Mouse (Mus musculus): ENCODE measurements around the gene Rasl10a. TPM values are rescaled to one million over a fixed set of nuclear protein-coding genes. Genes with fewer than 3 reads are reported as not detected.

The Rasl10a gene
- polyA plus RNA-seq, 1 experiment from 2014 or later: 2.8 TPM

GRCm38 (mm10) chr11:5032706-5033105 is 25.2 kb upstream of the Rasl10a start:
- H3K4me3 ChIP-seq (replicated peaks): no peak overlapping the region
- H3K9ac ChIP-seq (replicated peaks): no peak overlapping the region
- H3K9me3 ChIP-seq: no peaks in the 10 kb centered on the region
- H3K4me2 ChIP-seq: no peak overlapping the region
- 95% methylated on average over 10 of the region's 10 CpGs for WGBS
- H3K27me3 ChIP-seq: no peaks in the 10 kb centered on the region
- no peak overlapping the region for H3K27ac ChIP-seq
- ATAC-seq (ENCODE audit: insufficient number of reproducible peaks, insufficient read depth, low FRiP score, low TSS enrichment, low read depth): no peak
- H3K36me3 ChIP-seq: peaks cover 94% of the 10 kb centered on the region
- no peaks in the 10 kb centered on the region for H3K4me1 ChIP-seq (replicated peaks)

- Histone ChIP-seq H3K4me3 (replicated peaks) (no peak overlapping the region), H3K36me3 (peaks cover 94% of the 10 kb centered on the region), H3K4me1 (replicated peaks) (no peaks in the 10 kb centered on the region), H3K9ac (replicated peaks) (no peak overlapping the region), H3K4me2 (no peak overlapping the region), H3K27me3 (no peaks in the 10 kb centered on the region), H3K27ac (no peak overlapping the region), H3K9me3 (no peaks in the 10 kb centered on the region)
- 92% methylated on average over 3 of the region's 3 CpGs for WGBS
- no peak for ATAC-seq (ENCODE audit: insufficient number of reproducible peaks, insufficient read depth, low FRiP score, low TSS enrichment, low read depth)
Observed at GRCm38 (mm10) chr11:5033136-5033535, 24.8 kb upstream of the Rasl10a start.

- H3K27ac ChIP-seq: no peak overlapping the region
- 90% methylated on average over 4 of the region's 4 CpGs for WGBS
- H3K9me3 ChIP-seq: no peaks in the 10 kb centered on the region
- H3K27me3 ChIP-seq: no peaks in the 10 kb centered on the region
- H3K4me3 ChIP-seq (replicated peaks): no peak overlapping the region
- H3K9ac ChIP-seq (replicated peaks): no peak overlapping the region
- H3K36me3 ChIP-seq: peaks cover 98% of the 10 kb centered on the region
- peaks cover under 1% of the 10 kb centered on the region; the same call in 1 of the 2 replicates for H3K4me1 ChIP-seq (replicated peaks)
- no peak overlapping the region for H3K4me2 ChIP-seq
- no peak for ATAC-seq (ENCODE audit: insufficient number of reproducible peaks, insufficient read depth, low FRiP score, low TSS enrichment, low read depth)
Observed at GRCm38 (mm10) chr11:5035421-5035820, 22.5 kb upstream of the Rasl10a start.

- ATAC-seq (ENCODE audit: insufficient number of reproducible peaks, insufficient read depth, low FRiP score, low TSS enrichment, low read depth): no peak
- H3K36me3 ChIP-seq: peaks cover 98% of the 10 kb centered on the region
- WGBS: 86% methylated on average over 8 of the region's 8 CpGs
- H3K27ac ChIP-seq: no peak overlapping the region
- no peaks in the 10 kb centered on the region for H3K9me3 ChIP-seq
- H3K4me3 ChIP-seq (replicated peaks): no peak overlapping the region
- no peak overlapping the region for H3K9ac ChIP-seq (replicated peaks)
- no peaks in the 10 kb centered on the region for H3K27me3 ChIP-seq
- H3K4me2 ChIP-seq: no peak overlapping the region
- H3K4me1 ChIP-seq (replicated peaks): peaks cover 9% of the 10 kb centered on the region; the same call in 1 of the 2 replicates
Observed at GRCm38 (mm10) chr11:5037146-5037854, 20.6 kb upstream of the Rasl10a start.

- H3K36me3 ChIP-seq: peaks cover 72% of the 10 kb centered on the region
- peaks cover 9% of the 10 kb centered on the region; the same call in 1 of the 2 replicates for H3K4me1 ChIP-seq (replicated peaks)
- H3K9me3 ChIP-seq: no peaks in the 10 kb centered on the region
- 87% methylated on average over 5 of the region's 5 CpGs for WGBS
- no peak overlapping the region for H3K4me3 ChIP-seq (replicated peaks)
- peak overlapping the region; percentile 69 for H3K27ac ChIP-seq
- H3K27me3 ChIP-seq: no peaks in the 10 kb centered on the region
- no peak for ATAC-seq (ENCODE audit: insufficient number of reproducible peaks, insufficient read depth, low FRiP score, low TSS enrichment, low read depth)
- H3K9ac ChIP-seq (replicated peaks): no peak overlapping the region
- no peak overlapping the region for H3K4me2 ChIP-seq
Observed at GRCm38 (mm10) chr11:5040585-5040984, 17.3 kb upstream of the Rasl10a start.

GRCm38 (mm10) chr11:5041144-5041780 is 16.7 kb upstream of the Rasl10a start:
- Histone ChIP-seq H3K4me2 (no peak overlapping the region), H3K36me3 (peaks cover 66% of the 10 kb centered on the region), H3K27ac (peak overlapping the region; percentile 69), H3K9ac (replicated peaks) (no peak overlapping the region), H3K9me3 (no peaks in the 10 kb centered on the region), H3K27me3 (no peaks in the 10 kb centered on the region), H3K4me1 (replicated peaks) (peaks cover 9% of the 10 kb centered on the region; the same call in 1 of the 2 replicates), H3K4me3 (replicated peaks) (no peak overlapping the region)
- no peak for ATAC-seq (ENCODE audit: insufficient number of reproducible peaks, insufficient read depth, low FRiP score, low TSS enrichment, low read depth)
- WGBS: 66% methylated on average over 18 of the region's 18 CpGs

- Histone ChIP-seq H3K27me3 (no peaks in the 10 kb centered on the region), H3K4me2 (no peak overlapping the region), H3K9ac (replicated peaks) (no peak overlapping the region), H3K9me3 (no peaks in the 10 kb centered on the region), H3K4me3 (replicated peaks) (no peak overlapping the region), H3K4me1 (replicated peaks) (peaks cover 9% of the 10 kb centered on the region; the same call in 1 of the 2 replicates), H3K36me3 (peaks cover 51% of the 10 kb centered on the region), H3K27ac (no peak overlapping the region)
- WGBS: 91% methylated on average over 8 of the region's 8 CpGs
- ATAC-seq (ENCODE audit: insufficient number of reproducible peaks, insufficient read depth, low FRiP score, low TSS enrichment, low read depth): no peak
Observed at GRCm38 (mm10) chr11:5042645-5043381, 15.1 kb upstream of the Rasl10a start.

- 47% methylated on average over 12 of the region's 12 CpGs for WGBS
- Histone ChIP-seq H3K4me3 (replicated peaks) (no peak overlapping the region), H3K9ac (replicated peaks) (no peak overlapping the region), H3K27ac (no peak overlapping the region), H3K4me1 (replicated peaks) (no peaks in the 10 kb centered on the region), H3K27me3 (peaks cover 5% of the 10 kb centered on the region; the same call in 1 of the 2 replicates), H3K9me3 (no peaks in the 10 kb centered on the region), H3K4me2 (no peak overlapping the region), H3K36me3 (peaks cover 16% of the 10 kb centered on the region)
- no peak for ATAC-seq (ENCODE audit: insufficient number of reproducible peaks, insufficient read depth, low FRiP score, low TSS enrichment, low read depth)
Observed at GRCm38 (mm10) chr11:5046321-5046926, 11.5 kb upstream of the Rasl10a start.

GRCm38 (mm10) chr11:5051629-5052028 is 6.3 kb upstream of the Rasl10a start:
- 76% methylated on average over 10 of the region's 10 CpGs for WGBS
- Histone ChIP-seq H3K4me2 (no peak overlapping the region), H3K27ac (no peak overlapping the region), H3K36me3 (no peaks in the 10 kb centered on the region), H3K9ac (replicated peaks) (no peak overlapping the region), H3K4me1 (replicated peaks) (peaks cover 9% of the 10 kb centered on the region), H3K4me3 (replicated peaks) (no peak overlapping the region), H3K27me3 (peaks cover 29% of the 10 kb centered on the region), H3K9me3 (no peaks in the 10 kb centered on the region)
- no peak for ATAC-seq (ENCODE audit: insufficient number of reproducible peaks, insufficient read depth, low FRiP score, low TSS enrichment, low read depth)

- H3K36me3 ChIP-seq: no peaks in the 10 kb centered on the region
- 69% methylated on average over 10 of the region's 10 CpGs for whole genome bisulfite sequencing
- H3K4me1 ChIP-seq (replicated peaks): peaks cover 16% of the 10 kb centered on the region
Observed at GRCm38 (mm10) chr11:5052200-5052854, 5.6 kb upstream of the Rasl10a start.

More at GRCm38 (mm10) chr11:5052200-5052854, 5.6 kb upstream of the Rasl10a start:
- Histone ChIP-seq H3K9ac (replicated peaks) (no peak overlapping the region), H3K27ac (no peak overlapping the region), H3K4me3 (replicated peaks) (no peak overlapping the region), H3K9me3 (no peaks in the 10 kb centered on the region), H3K4me2 (no peak overlapping the region), H3K27me3 (peaks cover 36% of the 10 kb centered on the region)
- no peak for ATAC-seq (ENCODE audit: insufficient number of reproducible peaks, insufficient read depth, low FRiP score, low TSS enrichment, low read depth)

Measured in limb, embryonic 12.5 days (tissue).